Mouse (Mus musculus) brain, embryonic 14.5 days (tissue): ENCODE results near the gene Csf3r.

ENCODE experiments used
- CTCF ChIP-seq: fragments of 200-500 bp; IDR thresholded peaks from 2 replicates; pipeline ENCODE4 v1.5.1; 2012; ENCODE audit warnings: inconsistent platforms, mild to moderate bottlenecking, moderate library complexity, borderline replicate concordance; ENCODE audit not compliant: insufficient read depth, insufficient read length; ENCODE audit errors: extremely low read depth
- POLR2A ChIP-seq: fragments of 200-500 bp; IDR thresholded peaks from 2 replicates; pipeline ENCODE4 v1.6.1; 2012; ENCODE audit warnings: mild to moderate bottlenecking, inconsistent platforms, borderline replicate concordance; ENCODE audit not compliant: poor library complexity, insufficient read depth, insufficient read length, severe bottlenecking; ENCODE audit errors: extremely low read depth

DNA sequence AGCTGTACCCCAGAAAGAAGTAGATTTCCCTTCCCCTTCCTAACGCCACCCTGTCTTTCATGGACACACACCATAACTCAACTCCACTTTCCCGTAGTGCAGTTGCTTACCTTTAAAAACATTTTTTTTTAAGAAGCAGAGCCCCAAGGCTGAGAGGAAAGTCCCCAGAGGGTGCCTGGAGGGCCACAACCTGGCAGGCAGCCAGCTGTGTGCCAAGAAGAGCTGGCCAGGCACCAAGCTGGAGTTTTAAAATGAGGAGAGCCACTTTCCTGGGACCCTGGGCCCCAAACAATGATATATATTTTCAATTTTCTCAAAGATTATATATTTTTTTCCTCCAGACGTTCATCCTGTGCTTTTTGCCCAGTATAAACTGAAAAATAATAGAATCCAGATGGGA is 37.3 kb upstream of the Csf3r start:
- TF ChIP-seq CTCF (no peak), POLR2A (no peak)
